Mouse (Mus musculus) liver, adult 2 months (tissue): ENCODE results near the gene Ggps1.

ENCODE experiments used
- CTCF ChIP-seq: fragments of 200-500 bp; IDR thresholded peaks from 2 replicates; pipeline ENCODE4 v1.5.1; 2011; ENCODE audit warnings: low read depth, low read length, control low read depth
- POLR2A ChIP-seq: fragments of 200-500 bp; IDR thresholded peaks from 2 replicates; pipeline ENCODE4 v1.6.1; 2011; ENCODE audit warnings: low read length, control low read depth; ENCODE audit not compliant: insufficient read depth; ENCODE audit errors: extremely low read depth

DNA sequence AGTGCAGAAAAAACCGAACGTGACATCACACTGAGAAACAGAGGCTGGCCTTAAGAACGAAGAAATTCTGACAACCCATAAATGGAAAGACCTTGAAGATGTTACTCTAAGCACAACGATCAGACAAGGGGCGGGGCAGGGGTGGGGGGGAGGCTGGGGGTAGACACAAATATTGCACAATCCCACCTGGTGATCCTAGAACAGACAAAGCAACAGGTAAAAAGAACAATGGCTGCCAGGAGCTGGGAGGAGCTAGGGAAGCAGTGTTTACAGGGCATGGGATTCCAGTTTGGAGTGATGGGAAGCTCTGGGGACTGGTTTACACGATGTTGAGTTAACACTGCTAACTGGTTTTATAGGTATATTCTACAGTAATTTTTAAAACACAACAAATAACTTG is 47.7 kb downstream of the Ggps1 start:
- TF ChIP-seq CTCF = no peak
- TF ChIP-seq POLR2A = no peak
